Mouse (Mus musculus): ENCODE measurements at regions not wholly inside any gene's neighbourhood (a gene's known extent, or its start where the extent isn't known, plus 50 kb on each side); places are given as distances from the start of the nearest gene placed in this dataset.

- no peak overlapping the region for H3K9ac ChIP-seq (ENCODE audit: low read length)
- DNase-seq (ENCODE audit: low spot score): no peak
- 66% methylated on average over 2 of the region's 2 CpGs for WGBS
- no peak overlapping the region for H3K27ac ChIP-seq (ENCODE audit: low read depth)
- H3K27me3 ChIP-seq (replicated peaks; ENCODE audit: control insufficient read depth, insufficient read depth, low read length): no peaks in the 10 kb centered on the region
- H3K36me3 ChIP-seq (ENCODE audit: control insufficient read depth, insufficient read depth, low read length): no peaks in the 10 kb centered on the region
- H3K4me2 ChIP-seq (ENCODE audit: low read length): no peak overlapping the region
- no peak overlapping the region for H3K4me3 ChIP-seq (ENCODE audit: low read depth, low read length)
- no peak for ATAC-seq (replicated peaks; ENCODE audit: low FRiP score, low TSS enrichment, low read depth)
- H3K4me1 ChIP-seq (replicated peaks; ENCODE audit: control insufficient read depth, insufficient read depth, low read length): no peaks in the 10 kb centered on the region
- H3K9me3 ChIP-seq (ENCODE audit: control insufficient read depth, low read length): no peaks in the 10 kb centered on the region
Measured at GRCm38 (mm10) chr8:92161002-92161401, 196.4 kb upstream of the Irx5 start.

DNA sequence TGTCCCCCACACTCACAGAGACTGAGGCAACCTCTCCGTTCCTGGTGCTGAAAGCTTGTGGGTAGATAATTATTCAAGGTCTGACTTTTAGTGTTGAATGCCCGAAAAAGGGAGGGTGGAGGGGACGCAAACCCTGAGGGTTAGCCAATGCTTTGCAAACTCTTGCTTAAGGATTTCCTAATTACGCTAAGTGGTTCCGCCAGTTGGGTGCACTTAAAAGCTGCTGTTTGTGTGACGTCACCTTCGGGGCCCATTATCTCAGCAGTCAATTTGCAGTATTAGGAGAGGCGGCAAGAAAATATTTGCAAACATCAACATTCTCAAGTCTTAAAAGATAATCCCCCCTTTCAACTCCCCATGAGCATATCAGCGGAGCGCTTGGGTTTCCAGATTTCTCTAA lies 199.2 kb upstream of the Irx5 start:
- WGBS: 47% methylated on average over 10 of the region's 10 CpGs
- H3K27me3 ChIP-seq (replicated peaks; ENCODE audit: control insufficient read depth, insufficient read depth, low read length): no peaks in the 10 kb centered on the region
- H3K27ac ChIP-seq (ENCODE audit: low read depth): no peak overlapping the region
- DNase-seq (ENCODE audit: low spot score) (no peak), ATAC-seq (replicated peaks; ENCODE audit: low FRiP score, low TSS enrichment, low read depth) (no peak)
- H3K4me2 ChIP-seq (ENCODE audit: low read length): no peak overlapping the region
- H3K9ac ChIP-seq (ENCODE audit: low read length): no peak overlapping the region
- no peaks in the 10 kb centered on the region for H3K9me3 ChIP-seq (ENCODE audit: control insufficient read depth, low read length)
- no peak overlapping the region for H3K4me3 ChIP-seq (ENCODE audit: low read depth, low read length)
- no peaks in the 10 kb centered on the region for H3K36me3 ChIP-seq (ENCODE audit: control insufficient read depth, insufficient read depth, low read length)
- H3K4me1 ChIP-seq (replicated peaks; ENCODE audit: control insufficient read depth, insufficient read depth, low read length): no peaks in the 10 kb centered on the region

DNA sequence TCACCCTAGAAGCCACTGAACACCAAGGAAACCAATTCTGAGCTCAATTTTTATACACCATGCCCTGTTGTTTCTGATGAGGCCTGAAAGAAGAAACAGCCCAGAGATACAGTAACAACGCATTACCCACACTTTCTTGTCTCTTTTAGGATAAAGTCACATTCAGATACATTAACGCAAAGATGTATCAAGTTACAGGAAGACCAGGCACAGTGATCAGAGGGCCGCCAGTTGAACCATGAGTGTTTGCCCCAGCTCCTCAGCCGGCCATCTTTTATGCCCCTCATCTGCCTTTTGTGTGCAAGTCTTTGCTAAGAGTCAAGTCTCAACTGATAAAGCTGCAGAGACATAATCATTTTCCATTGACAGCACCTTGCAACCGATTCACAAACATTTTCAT lies 204.9 kb upstream of the Irx5 start:
- 73% methylated on average over 5 of the region's 5 CpGs for WGBS
- no peaks in the 10 kb centered on the region for H3K9me3 ChIP-seq (ENCODE audit: control insufficient read depth, low read length)
- H3K9ac ChIP-seq (ENCODE audit: low read length): no peak overlapping the region
- H3K36me3 ChIP-seq (ENCODE audit: control insufficient read depth, insufficient read depth, low read length): no peaks in the 10 kb centered on the region
- no peaks in the 10 kb centered on the region for H3K27me3 ChIP-seq (replicated peaks; ENCODE audit: control insufficient read depth, insufficient read depth, low read length)
- ATAC-seq (replicated peaks; ENCODE audit: low FRiP score, low TSS enrichment, low read depth): no peak
- H3K4me3 ChIP-seq (ENCODE audit: low read depth, low read length): no peak overlapping the region
- H3K4me1 ChIP-seq (replicated peaks; ENCODE audit: control insufficient read depth, insufficient read depth, low read length): no peaks in the 10 kb centered on the region
- DNase-seq (ENCODE audit: low spot score): no peak
- no peak overlapping the region for H3K4me2 ChIP-seq (ENCODE audit: low read length)
- no peak overlapping the region for H3K27ac ChIP-seq (ENCODE audit: low read depth)

- WGBS: 89% methylated on average over 3 of the region's 3 CpGs
Measured at GRCm38 (mm10) chr8:92147672-92148071, 209.8 kb upstream of the Irx5 start.

DNA sequence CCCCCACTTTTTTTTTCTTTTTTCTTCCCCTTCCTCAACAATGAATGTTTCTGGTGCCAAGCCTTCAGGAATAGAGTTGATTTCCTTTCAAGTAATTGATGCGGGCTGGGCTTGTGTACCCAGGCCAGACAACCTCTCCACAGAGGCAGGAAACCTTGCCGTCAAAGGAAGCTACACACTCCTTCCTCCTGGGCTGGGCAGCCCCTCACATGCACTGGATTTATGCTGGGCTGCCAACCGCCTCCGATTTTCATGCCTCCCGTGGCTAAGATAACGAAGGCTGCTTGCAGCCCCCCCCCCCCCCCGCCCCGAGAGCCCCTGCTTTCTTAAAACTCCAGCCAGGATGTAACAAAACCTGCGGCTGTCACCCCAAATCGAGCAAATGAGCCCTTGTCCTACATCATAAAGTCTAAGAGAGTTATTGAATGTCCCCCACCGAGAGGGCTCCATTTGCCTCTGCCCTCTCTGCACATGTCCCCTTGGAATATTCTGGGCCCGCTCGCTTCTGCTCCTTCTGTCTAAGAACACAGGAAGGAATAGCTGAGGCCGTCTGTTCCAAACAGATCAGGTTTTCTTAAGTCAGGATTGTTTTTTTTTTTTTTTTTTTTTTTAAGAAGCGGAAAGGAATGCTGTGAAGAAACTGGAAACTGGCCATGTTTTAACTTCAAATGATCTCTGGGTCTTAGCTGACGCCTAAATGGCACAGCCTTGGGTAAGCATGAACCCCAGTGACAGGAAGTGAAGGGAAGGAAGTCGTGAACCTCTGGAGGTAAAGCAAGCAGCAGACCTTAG lies 220.1 kb upstream of the Irx5 start:
- H3K4me2 ChIP-seq (ENCODE audit: low read length): no peak overlapping the region
- no peak overlapping the region for H3K27ac ChIP-seq (ENCODE audit: low read depth)
- no peak for ATAC-seq (replicated peaks; ENCODE audit: low FRiP score, low TSS enrichment, low read depth)
- WGBS: 22% methylated on average over 17 of the region's 17 CpGs
- H3K4me3 ChIP-seq (ENCODE audit: low read depth, low read length): no peak overlapping the region
- H3K9ac ChIP-seq (ENCODE audit: low read length): no peak overlapping the region
- H3K9me3 ChIP-seq (ENCODE audit: control insufficient read depth, low read length): no peaks in the 10 kb centered on the region
- no peaks in the 10 kb centered on the region for H3K36me3 ChIP-seq (ENCODE audit: control insufficient read depth, insufficient read depth, low read length)
- peaks cover 37% of the 10 kb centered on the region for H3K27me3 ChIP-seq (replicated peaks; ENCODE audit: control insufficient read depth, insufficient read depth, low read length)
- 0 out of 2 replicates have a peak, but pooled peaks cover 3% of the 10 kb centered on the region for H3K4me1 ChIP-seq (replicated peaks; ENCODE audit: control insufficient read depth, insufficient read depth, low read length)
- no peak for DNase-seq (ENCODE audit: low spot score)

More at GRCm38 (mm10) chr8:92147672-92148071, 209.8 kb upstream of the Irx5 start:
- Histone ChIP-seq H3K9ac (ENCODE audit: low read length) (no peak overlapping the region), H3K9me3 (ENCODE audit: control insufficient read depth, low read length) (no peaks in the 10 kb centered on the region), H3K27ac (ENCODE audit: low read depth) (no peak overlapping the region), H3K4me3 (ENCODE audit: low read depth, low read length) (no peak overlapping the region), H3K4me2 (ENCODE audit: low read length) (no peak overlapping the region), H3K4me1 (replicated peaks; ENCODE audit: control insufficient read depth, insufficient read depth, low read length) (no peaks in the 10 kb centered on the region), H3K36me3 (ENCODE audit: control insufficient read depth, insufficient read depth, low read length) (no peaks in the 10 kb centered on the region), H3K27me3 (replicated peaks; ENCODE audit: control insufficient read depth, insufficient read depth, low read length) (no peaks in the 10 kb centered on the region)
- no peak for DNase-seq (ENCODE audit: low spot score)
- no peak for ATAC-seq (replicated peaks; ENCODE audit: low FRiP score, low TSS enrichment, low read depth)

- Histone ChIP-seq H3K36me3 (ENCODE audit: control insufficient read depth, insufficient read depth, low read length) (no peaks in the 10 kb centered on the region), H3K9me3 (ENCODE audit: control insufficient read depth, low read length) (no peaks in the 10 kb centered on the region), H3K27me3 (replicated peaks; ENCODE audit: control insufficient read depth, insufficient read depth, low read length) (peaks cover 42% of the 10 kb centered on the region), H3K4me2 (ENCODE audit: low read length) (no peak overlapping the region), H3K9ac (ENCODE audit: low read length) (no peak overlapping the region), H3K27ac (ENCODE audit: low read depth) (no peak overlapping the region), H3K4me3 (ENCODE audit: low read depth, low read length) (no peak overlapping the region), H3K4me1 (replicated peaks; ENCODE audit: control insufficient read depth, insufficient read depth, low read length) (0 out of 2 replicates have a peak, but pooled peaks cover 3% of the 10 kb centered on the region)
- WGBS: 22% methylated on average over 13 of the region's 13 CpGs
- DNase-seq (ENCODE audit: low spot score) (no peak), ATAC-seq (replicated peaks; ENCODE audit: low FRiP score, low TSS enrichment, low read depth) (no peak)
Measured at GRCm38 (mm10) chr8:92136413-92136812, 221.0 kb upstream of the Irx5 start.

- no peak for ATAC-seq (replicated peaks; ENCODE audit: low FRiP score, low TSS enrichment, low read depth)
- Histone ChIP-seq H3K9ac (ENCODE audit: low read length) (no peak overlapping the region), H3K9me3 (ENCODE audit: control insufficient read depth, low read length) (no peaks in the 10 kb centered on the region), H3K4me2 (ENCODE audit: low read length) (no peak overlapping the region), H3K4me1 (replicated peaks; ENCODE audit: control insufficient read depth, insufficient read depth, low read length) (peaks cover 3% of the 10 kb centered on the region; the same call in 1 of the 2 replicates), H3K36me3 (ENCODE audit: control insufficient read depth, insufficient read depth, low read length) (no peaks in the 10 kb centered on the region), H3K4me3 (ENCODE audit: low read depth, low read length) (no peak overlapping the region), H3K27ac (ENCODE audit: low read depth) (no peak overlapping the region), H3K27me3 (replicated peaks; ENCODE audit: control insufficient read depth, insufficient read depth, low read length) (peaks cover 44% of the 10 kb centered on the region)
- no peak for DNase-seq (ENCODE audit: low spot score)
- 32% methylated on average over 5 of the region's 5 CpGs for WGBS
Measured at GRCm38 (mm10) chr8:92134434-92134833, 223.0 kb upstream of the Irx5 start.

GRCm38 (mm10) chr8:92133484-92134406 lies 223.7 kb upstream of the Irx5 start:
- DNase-seq (ENCODE audit: low spot score): no peak
- Histone ChIP-seq H3K9ac (ENCODE audit: low read length) (no peak overlapping the region), H3K4me1 (replicated peaks; ENCODE audit: control insufficient read depth, insufficient read depth, low read length) (peaks cover 6% of the 10 kb centered on the region; the same call in 1 of the 2 replicates), H3K27ac (ENCODE audit: low read depth) (no peak overlapping the region), H3K4me2 (ENCODE audit: low read length) (no peak overlapping the region), H3K4me3 (ENCODE audit: low read depth, low read length) (no peak overlapping the region), H3K36me3 (ENCODE audit: control insufficient read depth, insufficient read depth, low read length) (no peaks in the 10 kb centered on the region), H3K9me3 (ENCODE audit: control insufficient read depth, low read length) (no peaks in the 10 kb centered on the region), H3K27me3 (replicated peaks; ENCODE audit: control insufficient read depth, insufficient read depth, low read length) (peaks cover 44% of the 10 kb centered on the region)
- WGBS: 33% methylated on average over 24 of the region's 24 CpGs
- no peak for ATAC-seq (replicated peaks; ENCODE audit: low FRiP score, low TSS enrichment, low read depth)
